Mouse (Mus musculus) lung, postnatal 0 days (tissue): Measurements from ENCODE around the gene Nr6a1.

Experiments used
- CTCF ChIP-seq: IDR thresholded peaks from 2 replicates; pipeline ENCODE4 v1.5.1; 2016; ENCODE audit warnings: antibody characterized with exemption, mild to moderate bottlenecking
- EP300 ChIP-seq: IDR thresholded peaks from 2 replicates; pipeline ENCODE4 v1.6.1; 2016; ENCODE audit warnings: antibody characterized with exemption, mild to moderate bottlenecking, control low read depth

GRCm38 (mm10) chr2:38771478-38771797 is 156.1 kb downstream of the Nr6a1 start:
- TF ChIP-seq CTCF, result no peak
- no peak for TF ChIP-seq EP300
